Mouse (Mus musculus) embryo, embryonic 10.5 days (tissue): ENCODE measurements around the gene Wfdc8.
"Not testable (repeated sequence)": the region's sequence is repeated elsewhere in the genome, so short reads cannot be mapped to it uniquely, and the experiment has no call there.

Experiments used
- DNase-seq: peaks from one replicate; pipeline ENCODE4 v3.0.0-alpha.2; 2015; ENCODE audit warnings: low spot score

The Wfdc8 gene

GRCm38 (mm10) chr2:164613471-164613870 lies at the start of gene Wfdc8, which contains the start of gene Wfdc6b:
Gene Wfdc8, minus strand, starts transcription at chr2:164613626.
Gene Wfdc6b, plus strand, starts transcription at chr2:164613522.
- not testable (repeated sequence) for DNase-seq

GRCm38 (mm10) chr2:164656483-164656882 lies 43.1 kb upstream of the Wfdc8 start, which contains the start of gene Wfdc9:
Gene Wfdc9, minus strand, starts transcription at chr2:164656583.
- DNase-seq: no peak

DNA sequence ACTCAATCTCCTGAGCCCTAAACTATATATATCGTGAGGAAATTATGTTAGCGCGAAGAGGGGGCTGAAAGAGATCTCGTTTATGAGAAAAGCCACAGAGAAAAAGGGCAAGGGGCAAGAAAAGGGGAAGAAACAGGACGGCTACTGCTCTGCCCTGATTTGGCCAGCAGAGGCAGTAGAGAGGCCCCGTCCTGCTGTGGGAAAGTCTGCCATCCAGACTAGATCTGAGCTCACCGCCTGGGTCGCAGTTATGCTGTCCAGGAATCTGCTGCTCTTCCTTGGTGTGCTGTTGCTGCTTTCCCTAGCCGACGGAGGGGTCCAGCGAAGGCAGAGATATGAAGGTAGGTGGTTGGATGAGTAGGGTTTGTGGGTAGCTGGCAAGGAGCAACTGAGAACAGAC lies 42.4 kb upstream of the Wfdc8 start, which contains the start of gene Wfdc10:
Wfdc10 (plus strand) TSS at position 189 of the 400 bp plus-strand sequence.
- peak; percentile 78 for DNase-seq

DNA sequence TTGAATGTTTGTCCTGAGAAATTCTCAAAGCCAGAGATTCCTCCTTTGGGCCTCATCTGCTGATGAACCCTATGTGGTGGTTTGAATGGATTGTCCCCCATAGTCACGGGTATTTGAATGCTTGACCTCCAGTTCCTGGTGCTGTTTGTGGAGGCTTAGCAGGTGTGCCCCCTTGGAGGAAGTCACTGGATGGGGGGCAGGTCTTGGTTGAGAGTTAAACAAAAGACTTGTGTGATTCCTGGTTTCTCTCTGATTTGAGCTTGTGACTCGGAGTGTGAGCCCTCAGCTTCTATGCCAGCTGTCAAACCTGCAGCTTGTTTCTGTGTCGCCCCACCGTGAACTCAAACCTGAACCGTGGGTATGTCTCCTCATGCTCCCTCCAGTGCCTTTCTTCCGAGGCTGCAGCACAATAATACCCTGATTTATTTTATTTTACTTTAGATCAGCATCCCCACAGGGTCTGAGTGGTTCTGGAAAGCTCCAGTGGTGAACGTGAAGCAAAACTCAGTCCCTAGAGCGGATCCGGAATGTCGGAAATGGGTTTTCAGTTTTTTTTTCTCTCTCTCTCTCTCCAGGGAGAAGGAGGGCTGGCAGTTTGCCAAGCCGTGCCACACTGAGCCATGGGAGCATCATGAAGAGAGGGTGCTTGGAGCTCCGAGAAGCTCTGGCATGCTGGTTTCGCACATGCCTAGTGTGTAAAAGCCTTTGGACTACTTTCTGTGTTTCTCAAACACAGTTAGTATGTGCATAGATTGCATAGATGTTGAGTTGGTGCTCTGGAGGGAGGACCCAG lies 28.7 kb upstream of the Wfdc8 start:
- no peak for DNase-seq

GRCm38 (mm10) chr2:164641129-164641528 lies 27.7 kb upstream of the Wfdc8 start:
- no peak for DNase-seq

- no peak for DNase-seq
These were observed 25.3 kb upstream of the Wfdc8 start, which contains the start of gene Wfdc16 for GRCm38 (mm10) chr2:164638696-164639095. Gene Wfdc16, minus strand, starts transcription at chr2:164638796.

- DNase-seq: peak; percentile 18
These were observed 21.8 kb upstream of the Wfdc8 start for GRCm38 (mm10) chr2:164635266-164635665.

DNA sequence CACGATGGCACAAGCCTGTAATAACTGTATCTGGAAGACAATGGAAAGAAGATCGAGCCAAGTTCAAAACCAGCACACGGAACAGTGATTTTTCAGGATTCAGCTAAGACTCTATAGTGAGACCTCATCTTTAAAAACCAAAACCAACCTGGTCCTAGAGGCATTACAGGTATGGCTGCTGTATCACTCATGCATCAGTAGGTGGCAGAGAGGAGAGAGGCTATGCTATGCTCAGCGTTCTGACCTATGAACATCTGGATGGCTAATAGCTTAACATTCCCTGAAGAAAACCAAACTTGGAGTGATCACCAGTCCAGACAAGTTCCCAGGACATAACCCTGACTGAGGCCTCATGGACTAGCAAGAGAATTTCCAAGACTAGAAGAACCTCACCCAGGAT lies 8.3 kb upstream of the Wfdc8 start:
- no peak for DNase-seq

DNA sequence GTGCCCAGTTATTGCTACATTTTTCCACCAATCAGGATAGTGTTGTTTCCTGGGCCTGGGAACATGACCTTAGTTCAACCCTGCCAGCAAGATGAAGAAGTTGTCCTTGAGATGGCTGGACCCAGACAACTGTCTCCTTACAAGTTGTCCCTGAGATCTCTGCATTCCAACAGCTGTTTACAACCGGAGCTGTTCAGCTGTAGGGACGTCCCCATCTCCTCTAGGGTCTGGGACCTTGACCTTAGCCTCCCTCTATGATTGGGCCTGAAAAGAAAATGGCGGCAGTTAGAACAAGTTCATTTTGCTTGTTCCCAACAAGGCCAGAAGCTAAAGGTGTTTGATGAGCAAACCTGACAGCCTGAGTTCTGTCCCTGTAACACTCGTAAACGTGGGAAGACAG lies 5.6 kb upstream of the Wfdc8 start:
- no peak for DNase-seq

DNA sequence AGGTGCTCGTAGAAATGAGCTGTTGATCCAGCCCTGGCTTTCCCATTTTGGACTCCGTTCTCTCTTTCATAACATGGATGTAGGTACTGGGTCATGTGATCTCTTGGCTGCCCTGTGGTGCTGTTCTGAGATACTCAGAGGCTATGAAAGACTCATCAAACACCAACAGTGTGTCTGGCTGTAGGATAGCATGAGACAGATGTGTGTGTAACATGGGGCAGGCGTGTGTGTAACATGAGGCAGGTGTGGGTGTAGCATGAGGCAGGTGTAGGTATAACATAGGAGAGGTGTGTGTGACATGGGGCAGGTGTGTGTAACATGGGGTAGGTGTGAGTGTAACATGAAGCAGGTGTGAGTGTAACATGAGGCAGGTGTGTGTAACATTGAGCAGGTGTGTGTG lies 2.0 kb upstream of the Wfdc8 start:
- DNase-seq: no peak

DNA sequence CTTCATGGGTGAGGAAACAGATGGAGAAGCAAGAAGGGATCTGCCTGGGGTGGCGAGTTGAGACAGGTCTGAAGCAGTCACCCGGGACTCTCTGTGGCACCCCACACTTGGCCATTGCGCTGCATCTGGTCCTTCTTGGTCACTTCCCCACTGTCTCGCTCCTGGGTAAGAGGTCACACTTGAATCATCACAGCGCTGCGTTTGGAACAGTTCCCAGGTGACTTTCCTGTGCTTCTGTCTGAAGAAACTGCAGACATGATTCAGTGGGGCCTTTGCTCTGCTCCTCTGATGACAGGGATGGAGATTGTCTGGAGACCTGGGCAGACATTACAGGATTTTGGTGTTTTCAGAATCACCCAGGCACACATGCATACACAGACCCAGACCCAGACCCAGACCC lies 4.6 kb downstream of the Wfdc8 start:
- DNase-seq: no peak

GRCm38 (mm10) chr2:164604411-164604810 lies 9.0 kb downstream of the Wfdc8 start:
- DNase-seq: no peak

GRCm38 (mm10) chr2:164603482-164603881 lies 9.9 kb downstream of the Wfdc8 start:
- DNase-seq: no peak

GRCm38 (mm10) chr2:164600179-164600578 lies 13.2 kb downstream of the Wfdc8 start:
- no peak for DNase-seq

GRCm38 (mm10) chr2:164593494-164593893 lies 19.9 kb downstream of the Wfdc8 start, which contains the start of gene Eppin:
Gene Eppin, minus strand, starts transcription at chr2:164593594.
- no peak for DNase-seq

DNA sequence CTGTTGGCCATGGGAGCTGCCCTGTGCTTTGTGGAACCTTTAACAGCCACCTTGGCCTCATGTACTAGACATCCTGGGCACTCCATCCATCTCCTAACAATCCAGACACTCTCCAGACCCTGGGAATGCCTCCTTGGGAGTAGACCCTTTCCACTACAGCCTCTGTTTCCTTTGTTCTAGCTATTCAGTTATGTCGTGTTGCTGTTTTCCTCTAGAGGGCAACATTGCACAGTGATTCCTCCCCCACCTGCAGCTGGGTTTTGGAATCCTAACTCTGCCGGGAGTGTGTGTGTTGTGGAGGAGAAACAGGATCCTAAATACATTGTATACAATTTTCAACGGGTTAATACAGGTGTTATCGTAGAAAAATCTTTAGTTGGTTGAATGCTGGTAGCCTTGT lies 21.4 kb downstream of the Wfdc8 start:
- DNase-seq: peak; percentile 84

GRCm38 (mm10) chr2:164585025-164585725 lies 28.3 kb downstream of the Wfdc8 start, which contains the start of gene Wfdc6a:
Gene Wfdc6a, minus strand, starts transcription at chr2:164585447.
- DNase-seq: not testable (repeated sequence)

DNA sequence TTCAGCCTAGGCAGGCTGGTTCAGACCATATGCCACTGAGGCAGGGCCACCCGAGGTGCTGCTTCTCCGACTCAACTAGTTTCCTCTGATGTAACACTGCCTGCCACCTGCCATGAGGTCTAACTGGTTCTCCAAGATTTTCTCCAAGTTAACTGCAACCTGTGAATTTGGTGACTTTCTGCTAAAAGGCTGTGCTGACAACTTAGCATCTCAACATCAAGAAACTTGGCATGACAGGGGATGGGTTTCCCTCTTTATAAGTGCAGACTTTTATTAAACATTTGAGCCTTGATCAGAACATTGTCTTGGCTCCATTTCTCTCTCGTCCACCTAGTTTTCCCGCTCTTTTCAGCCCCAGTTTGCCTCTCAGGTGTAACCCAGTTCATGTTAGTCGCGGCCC lies 40.1 kb downstream of the Wfdc8 start, which contains the start of gene Spint3:
Spint3 (minus strand) TSS at position 101 of the 400 bp plus-strand sequence.
- not testable (repeated sequence) for DNase-seq

DNA sequence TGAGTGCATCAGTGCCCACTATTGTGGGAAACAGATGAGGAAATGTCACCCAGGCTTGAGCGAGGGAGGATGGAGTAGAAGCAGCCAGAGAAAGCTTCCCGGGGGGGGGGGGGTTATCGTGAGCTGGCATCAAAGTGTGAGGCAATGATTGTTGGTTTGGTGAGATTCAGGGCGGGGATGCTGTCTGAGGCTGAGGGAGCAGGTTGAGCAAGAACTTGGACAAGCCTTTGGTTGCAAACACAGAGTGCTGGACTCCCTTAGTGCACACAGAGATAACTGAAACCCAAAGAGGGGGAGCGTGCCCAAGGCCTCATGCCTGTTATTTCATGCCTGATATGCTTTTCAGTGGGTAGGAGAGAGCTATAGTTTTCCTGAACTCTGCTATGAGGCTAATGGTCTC lies 46.0 kb downstream of the Wfdc8 start:
- no peak for DNase-seq

- no peak for DNase-seq
These were observed 46.4 kb downstream of the Wfdc8 start for GRCm38 (mm10) chr2:164566997-164567396.

GRCm38 (mm10) chr2:164564346-164564745 lies 49.1 kb downstream of the Wfdc8 start:
- DNase-seq: no peak

DNA sequence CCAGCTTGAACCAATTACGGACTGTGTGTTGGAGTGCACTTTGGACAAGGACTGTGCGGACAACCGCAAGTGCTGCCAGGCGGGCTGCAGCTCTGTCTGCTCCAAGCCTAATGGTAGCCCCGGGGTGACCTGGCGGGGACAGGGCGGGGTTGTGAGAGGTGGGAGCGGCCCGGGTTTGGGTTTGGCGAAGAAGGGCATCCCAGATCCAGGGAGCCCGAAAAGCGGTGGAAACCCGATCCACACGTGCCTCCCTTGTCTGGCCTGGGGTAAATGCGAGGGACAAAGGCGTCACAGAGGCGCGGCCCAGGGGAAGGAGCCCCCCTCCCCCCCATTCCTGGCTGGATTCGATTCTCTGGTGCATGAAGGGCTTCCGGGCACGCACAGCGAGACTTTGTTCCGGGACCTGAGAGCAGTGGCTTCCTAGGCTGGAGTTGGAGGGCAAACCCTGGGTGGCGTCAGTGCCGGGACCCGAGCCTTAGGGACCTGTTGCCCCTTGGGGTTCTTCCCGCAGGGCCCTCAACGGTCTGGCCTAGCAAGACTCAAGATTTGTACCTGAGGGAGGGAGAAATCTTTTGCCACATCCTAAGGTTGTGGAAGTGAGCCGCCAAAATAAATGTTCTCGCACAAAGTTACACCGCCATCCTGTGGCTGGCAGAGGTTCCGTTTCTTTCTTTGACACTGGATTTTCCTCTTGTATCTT lies 49.9 kb downstream of the Wfdc8 start:
- peak; percentile 80 for DNase-seq
